Mouse (Mus musculus) kidney, postnatal 0 days (tissue): ENCODE measurements at regions not wholly inside any gene's neighbourhood (a gene's known extent, or its start where the extent isn't known, plus 50 kb on each side); places are given as distances from the start of the nearest gene placed in this dataset.

Experiments used
- ATAC-seq: fragments of 200-750 bp; cut with Nextera tagmentation; replicated peaks from 2 replicates; pipeline ENCODE4 v1.8.0; 2017; ENCODE audit warnings: low read depth, moderate number of reproducible peaks, moderate TSS enrichment, moderate library complexity; ENCODE audit not compliant: low FRiP score
- DNase-seq: peaks from one replicate; pipeline ENCODE4 v3.0.0-alpha.2; 2016; ENCODE audit warnings: low spot score
- H3K27ac ChIP-seq: fragments of 300-500 bp; sonication (generic); 2 replicates; pipeline ENCODE4 v1.5.1; 2014; ENCODE audit warnings: mild to moderate bottlenecking
- H3K27me3 ChIP-seq: fragments of 300-500 bp; sonication (generic); 2 replicates; pipeline ENCODE4 v1.6.1; 2014; ENCODE audit warnings: low read length, mixed read lengths; ENCODE audit not compliant: insufficient read depth
- H3K36me3 ChIP-seq: fragments of 300-500 bp; sonication (generic); 2 replicates; pipeline ENCODE4 v1.6.1; 2014; ENCODE audit warnings: low read length, mixed read lengths; ENCODE audit not compliant: insufficient read depth
- H3K4me1 ChIP-seq: fragments of 300-500 bp; sonication (generic); replicated peaks from 2 replicates; pipeline ENCODE4 v1.6.1; 2014; ENCODE audit warnings: antibody characterized with exemption, low read length, mixed read lengths; ENCODE audit not compliant: insufficient read depth
- H3K4me2 ChIP-seq: fragments of 300-500 bp; sonication (generic); 2 replicates; pipeline ENCODE4 v1.6.1; 2014; ENCODE audit warnings: mild to moderate bottlenecking, low read length, moderate library complexity, mixed read lengths
- H3K4me3 ChIP-seq: fragments of 300-500 bp; sonication (generic); replicated peaks from 2 replicates; pipeline ENCODE4 v1.5.1; 2014; ENCODE audit warnings: low read depth, low read length
- H3K9ac ChIP-seq: fragments of 300-500 bp; sonication (generic); 2 replicates; pipeline ENCODE4 v1.6.1; 2014; ENCODE audit warnings: low read depth, low read length
- H3K9me3 ChIP-seq: fragments of 300-500 bp; sonication (generic); replicated peaks from 2 replicates; pipeline ENCODE4 v1.6.1; 2016; ENCODE audit warnings: low read length, inconsistent platforms, mixed read lengths
- CTCF ChIP-seq: IDR thresholded peaks from 2 replicates; pipeline ENCODE4 v1.5.1; 2016; ENCODE audit warnings: antibody characterized with exemption, low read depth, mild to moderate bottlenecking, moderate library complexity
- WGBS: fragments of 180-500 bp; shearing (Covaris S2); extraction: QIAGEN DNeasy Blood & Tissue Kit; methylation state at CpG from one replicate; pipeline ENCODE4 v1.1.7; 2014; 5-methylcytosine and 5-hydroxymethylcytosine counted together

GRCm38 (mm10) chr15:61682968-61683367 lies 760.2 kb upstream of the A1bg start:
- WGBS, result 80% methylated on average over 4 of the region's 4 CpGs
- Histone ChIP-seq H3K9me3 (no peaks in the 10 kb centered on the region), H3K27me3 (no peaks in the 10 kb centered on the region)

GRCm38 (mm10) chr15:61670556-61670955 lies 747.7 kb upstream of the A1bg start:
- no peaks in the 10 kb centered on the region for H3K4me1 ChIP-seq
- no peak overlapping the region for H3K9ac ChIP-seq
- H3K9me3 ChIP-seq, result no peaks in the 10 kb centered on the region
- DNase-seq, result no peak
- H3K36me3 ChIP-seq, result no peaks in the 10 kb centered on the region
- no peak overlapping the region for H3K4me3 ChIP-seq
- H3K27ac ChIP-seq, result no peak overlapping the region
- WGBS, result 74% methylated on average over 5 of the region's 5 CpGs
- no peaks in the 10 kb centered on the region for H3K27me3 ChIP-seq
- H3K4me2 ChIP-seq, result no peak overlapping the region
- no peak for ATAC-seq
- TF ChIP-seq CTCF, result no peak

More at GRCm38 (mm10) chr15:61682968-61683367, 760.2 kb upstream of the A1bg start:
- Histone ChIP-seq H3K27ac (no peak overlapping the region), H3K4me2 (no peak overlapping the region), H3K36me3 (no peaks in the 10 kb centered on the region), H3K9ac (no peak overlapping the region), H3K4me1 (no peaks in the 10 kb centered on the region), H3K4me3 (no peak overlapping the region)
- DNase-seq (no peak), ATAC-seq (no peak)
- TF ChIP-seq CTCF, result no peak

DNA sequence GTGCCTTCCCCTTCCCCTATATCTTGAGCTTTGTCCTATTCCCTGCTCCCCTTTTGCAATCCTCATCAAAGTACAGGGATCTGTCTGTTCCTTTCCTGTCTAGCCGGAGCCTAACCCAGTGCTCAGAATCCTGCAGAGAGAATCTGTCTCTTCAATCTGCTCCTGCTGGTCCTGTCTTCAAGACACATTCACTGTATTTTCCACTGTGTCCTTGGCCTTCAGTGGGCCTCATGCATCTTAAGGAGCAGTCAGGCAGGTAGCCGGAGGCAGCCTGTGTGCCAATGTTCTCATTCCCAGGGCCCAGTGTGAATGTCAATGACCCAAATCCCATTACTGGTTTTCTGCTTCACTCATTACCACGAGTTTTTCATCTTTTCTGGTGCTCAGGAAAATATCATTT lies 737.8 kb upstream of the A1bg start:
- 55% methylated on average over 3 of the region's 3 CpGs for WGBS
- H3K27me3 ChIP-seq, result no peaks in the 10 kb centered on the region
- no peak overlapping the region for H3K4me3 ChIP-seq
- H3K36me3 ChIP-seq, result no peaks in the 10 kb centered on the region
- H3K4me2 ChIP-seq, result no peak overlapping the region
- no peak overlapping the region for H3K27ac ChIP-seq
- H3K9ac ChIP-seq, result no peak overlapping the region
- no peaks in the 10 kb centered on the region for H3K4me1 ChIP-seq
- no peaks in the 10 kb centered on the region for H3K9me3 ChIP-seq
- DNase-seq (no peak), ATAC-seq (no peak)
- TF ChIP-seq CTCF, result no peak

DNA sequence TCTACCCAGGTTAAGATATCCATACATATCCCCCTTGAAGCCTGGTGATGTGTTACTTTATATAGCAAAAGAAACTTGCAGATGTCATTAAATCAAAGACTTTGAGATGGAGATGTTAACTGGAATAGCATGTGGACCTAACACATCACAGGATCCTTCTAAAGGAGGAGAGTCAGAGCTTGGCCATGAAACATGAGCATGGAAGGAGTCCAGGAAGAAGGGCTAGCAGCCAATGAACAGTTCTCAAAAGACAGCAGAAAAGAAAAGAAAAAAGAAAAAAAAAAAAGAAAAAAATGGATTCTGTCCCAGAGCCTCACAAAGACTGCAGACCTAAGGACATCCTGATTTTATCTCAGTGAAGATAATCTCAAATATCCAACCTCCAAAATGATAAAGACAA lies 734.1 kb upstream of the A1bg start:
- no peaks in the 10 kb centered on the region for H3K4me1 ChIP-seq
- H3K4me2 ChIP-seq, result no peak overlapping the region
- TF ChIP-seq CTCF, result no peak
- no peak overlapping the region for H3K27ac ChIP-seq
- H3K27me3 ChIP-seq, result no peaks in the 10 kb centered on the region
- no peak overlapping the region for H3K4me3 ChIP-seq
- H3K36me3 ChIP-seq, result no peaks in the 10 kb centered on the region
- H3K9me3 ChIP-seq, result no peaks in the 10 kb centered on the region
- DNase-seq (no peak), ATAC-seq (no peak)
- no peak overlapping the region for H3K9ac ChIP-seq

GRCm38 (mm10) chr15:61654846-61655245 lies 732.0 kb upstream of the A1bg start:
- Histone ChIP-seq H3K27me3 (no peaks in the 10 kb centered on the region), H3K9ac (no peak overlapping the region), H3K4me3 (no peak overlapping the region), H3K27ac (no peak overlapping the region), H3K36me3 (no peaks in the 10 kb centered on the region), H3K4me2 (no peak overlapping the region), H3K9me3 (no peaks in the 10 kb centered on the region), H3K4me1 (no peaks in the 10 kb centered on the region)
- 89% methylated on average over 1 of the region's 1 CpGs for WGBS
- ATAC-seq, result no peak
- TF ChIP-seq CTCF, result no peak
- DNase-seq, result no peak

- no peak for DNase-seq
- ATAC-seq, result no peak
- no peak for TF ChIP-seq CTCF
- Histone ChIP-seq H3K9ac (no peak overlapping the region), H3K4me2 (no peak overlapping the region), H3K4me3 (no peak overlapping the region), H3K27me3 (no peaks in the 10 kb centered on the region), H3K4me1 (no peaks in the 10 kb centered on the region), H3K36me3 (no peaks in the 10 kb centered on the region), H3K9me3 (no peaks in the 10 kb centered on the region), H3K27ac (no peak overlapping the region)
- WGBS, result 67% methylated on average over 1 of the region's 1 CpGs
Observed at GRCm38 (mm10) chr15:61653853-61654252, 731.0 kb upstream of the A1bg start.
